Mouse (Mus musculus) liver, adult 2 months (tissue): Measurements from ENCODE around the gene Igsf9.

Experiments used
- CTCF ChIP-seq: fragments of 200-500 bp; IDR thresholded peaks from 2 replicates; pipeline ENCODE4 v1.5.1; 2011; ENCODE audit warnings: low read depth, low read length, control low read depth
- POLR2A ChIP-seq: fragments of 200-500 bp; IDR thresholded peaks from 2 replicates; pipeline ENCODE4 v1.6.1; 2011; ENCODE audit warnings: low read length, control low read depth; ENCODE audit not compliant: insufficient read depth; ENCODE audit errors: extremely low read depth

- no peak for TF ChIP-seq CTCF
- TF ChIP-seq POLR2A, result no peak
Measured at GRCm38 (mm10) chr1:172526380-172527081, 44.9 kb downstream of the Igsf9 start.
